Mouse (Mus musculus) embryonic fibroblast, embryonic 13.5 days (primary cell): ENCODE results near the gene Egr2. TPM values are rescaled to one million over a fixed set of nuclear protein-coding genes. Genes with fewer than 3 reads are reported as not detected.

Experiments
- H3K27ac ChIP-seq: 2 replicates; pipeline ENCODE4 v1.5.1; 2012; ENCODE audit warnings: low read length, control low read depth, inconsistent platforms; ENCODE audit not compliant: insufficient read depth
- H3K4me1 ChIP-seq: 2 replicates; pipeline ENCODE4 v1.6.1; 2011; ENCODE audit warnings: low read length; ENCODE audit not compliant: control insufficient read depth, insufficient read depth
- H3K4me3 ChIP-seq: 2 replicates; pipeline ENCODE4 v1.5.1; 2011; ENCODE audit warnings: mild to moderate bottlenecking, control low read depth, low read length; ENCODE audit not compliant: insufficient read depth
- CTCF ChIP-seq: IDR thresholded peaks from 2 replicates; pipeline ENCODE4 v1.5.1; 2011; ENCODE audit warnings: mild to moderate bottlenecking, control low read depth, low read length, moderate library complexity, borderline replicate concordance; ENCODE audit not compliant: insufficient read depth
- POLR2A ChIP-seq: IDR thresholded peaks from 2 replicates; pipeline ENCODE4 v1.6.1; 2011; ENCODE audit warnings: low read depth, mild to moderate bottlenecking, control low read depth, low read length, moderate library complexity
- polyA plus RNA-seq: library from polyadenylated mRNA; stranded (reverse); fragments of >200 nt; gene quantifications from 2 replicates; pipeline ENCODE4 v1.2.4, GENCODE M21; 2011; ENCODE audit warnings: low read depth; ENCODE audit not compliant: missing spikeins, insufficient read length

Egr2 gene
- polyA plus RNA-seq, 1 experiment = 17.6 TPM

DNA sequence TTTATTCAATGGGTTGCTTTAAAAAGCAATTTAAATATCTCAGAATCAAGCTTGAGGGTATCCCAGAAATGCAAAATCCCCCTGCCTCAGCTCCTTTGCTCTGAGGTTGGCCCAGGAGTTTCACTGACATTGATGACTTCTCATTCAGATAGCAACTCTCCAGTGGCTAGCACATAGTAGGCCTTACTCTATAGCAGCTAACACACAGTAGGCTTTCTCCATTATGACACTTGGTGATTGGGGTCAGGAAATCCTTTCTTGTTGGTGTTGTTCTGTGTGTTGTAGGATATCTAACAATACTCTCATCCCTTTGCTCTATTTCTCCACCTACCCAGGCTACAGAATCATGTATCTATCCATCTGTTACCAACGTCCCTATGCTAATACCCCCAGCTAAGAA, 25.9 kb downstream of the Egr2 start:
- no peak overlapping the region for H3K4me3 ChIP-seq
- no peak for TF ChIP-seq CTCF
- TF ChIP-seq POLR2A = no peak
- H3K4me1 ChIP-seq = no peaks in the 10 kb centered on the region
- no peak overlapping the region for H3K27ac ChIP-seq

DNA sequence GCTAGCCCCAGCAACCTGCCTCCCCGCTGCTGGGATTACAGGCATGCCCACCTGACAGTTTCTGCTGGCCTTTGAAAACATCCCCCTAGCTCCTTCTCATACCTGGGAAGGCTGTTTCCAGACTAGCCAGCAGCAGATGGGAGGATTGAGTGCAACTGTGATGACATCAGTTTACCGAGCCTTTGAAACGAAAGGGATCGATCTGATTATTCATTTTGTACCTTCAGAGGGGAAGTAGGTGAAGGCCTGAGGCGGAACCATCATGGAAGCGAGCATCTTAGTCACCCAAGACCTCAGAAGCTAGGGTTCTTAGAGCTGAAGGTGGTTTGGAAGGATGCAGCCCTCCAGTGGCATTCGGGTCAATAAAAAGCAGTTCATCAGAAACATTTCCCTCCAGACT, 29.2 kb downstream of the Egr2 start:
- no peaks in the 10 kb centered on the region for H3K4me1 ChIP-seq
- TF ChIP-seq CTCF (no peak), POLR2A (no peak)

DNA sequence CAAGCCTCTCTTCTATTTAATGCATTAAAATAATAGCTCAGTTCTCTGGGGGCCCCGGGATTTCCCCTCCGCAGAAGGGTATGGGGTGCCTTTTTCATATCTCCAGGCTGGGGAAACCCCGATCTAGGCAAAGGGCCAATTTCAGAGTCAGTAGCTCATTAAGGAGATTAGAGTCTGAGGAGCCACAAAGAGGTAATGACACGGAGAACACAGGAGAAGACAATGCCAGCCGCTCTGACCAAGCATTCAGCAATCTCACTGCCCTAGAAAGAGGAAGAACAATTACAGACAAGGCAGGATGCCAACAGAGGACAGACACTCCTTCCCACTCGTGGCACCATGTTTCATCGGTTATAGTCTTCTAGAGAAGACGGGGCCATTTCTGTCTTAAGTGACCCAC, 30.8 kb downstream of the Egr2 start:
- no peaks in the 10 kb centered on the region for H3K4me1 ChIP-seq
- TF ChIP-seq POLR2A (no peak), CTCF (no peak)
- H3K4me3 ChIP-seq = no peak overlapping the region
- H3K27ac ChIP-seq = no peak overlapping the region

More for the DNA sequence above, 29.2 kb downstream of the Egr2 start:
- Histone ChIP-seq H3K4me3 (no peak overlapping the region), H3K27ac (no peak overlapping the region)

DNA sequence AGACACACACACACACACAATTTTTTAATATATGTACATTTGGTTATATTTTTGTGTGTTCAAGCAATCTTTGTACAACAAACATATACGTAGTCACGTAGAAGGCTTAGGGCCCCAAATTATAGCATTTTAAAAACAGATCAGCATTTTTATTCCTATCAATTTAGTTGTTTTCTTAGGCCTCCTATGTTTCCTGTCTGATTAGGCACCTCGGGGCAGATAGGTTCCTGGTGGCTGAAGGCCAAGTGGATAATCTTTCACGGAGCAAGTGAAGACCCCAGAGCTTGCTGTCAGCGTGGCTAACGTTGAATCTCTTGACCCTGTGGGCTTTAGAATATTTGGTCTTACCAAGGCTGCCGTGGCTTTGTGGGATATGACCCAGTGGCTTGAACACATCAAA, 34.3 kb downstream of the Egr2 start:
- TF ChIP-seq POLR2A (no peak), CTCF (no peak)
- Histone ChIP-seq H3K4me1 (no peaks in the 10 kb centered on the region), H3K27ac (no peak overlapping the region), H3K4me3 (no peak overlapping the region)

DNA sequence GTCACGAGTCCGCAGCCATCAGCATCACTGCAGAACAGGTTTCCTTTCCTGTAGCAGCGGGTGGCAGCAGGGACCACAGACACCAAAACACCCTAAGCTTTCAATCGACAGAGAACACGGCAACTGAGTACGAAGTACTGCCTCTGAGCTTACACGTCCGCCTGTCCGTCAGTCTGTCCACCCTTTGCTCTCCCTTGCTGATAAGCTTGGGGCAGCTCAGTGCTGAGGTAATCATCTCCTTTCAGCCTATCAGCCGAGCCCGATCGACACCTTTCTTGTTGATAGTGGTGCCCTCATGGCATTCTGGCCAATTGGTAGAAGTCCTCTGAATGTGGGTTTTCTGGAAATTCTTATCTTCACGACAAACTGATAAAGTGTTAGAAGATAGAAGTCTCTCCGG, 36.2 kb downstream of the Egr2 start:
- Histone ChIP-seq H3K27ac (no peak overlapping the region), H3K4me3 (no peak overlapping the region)
- TF ChIP-seq POLR2A (no peak), CTCF (no peak)

DNA sequence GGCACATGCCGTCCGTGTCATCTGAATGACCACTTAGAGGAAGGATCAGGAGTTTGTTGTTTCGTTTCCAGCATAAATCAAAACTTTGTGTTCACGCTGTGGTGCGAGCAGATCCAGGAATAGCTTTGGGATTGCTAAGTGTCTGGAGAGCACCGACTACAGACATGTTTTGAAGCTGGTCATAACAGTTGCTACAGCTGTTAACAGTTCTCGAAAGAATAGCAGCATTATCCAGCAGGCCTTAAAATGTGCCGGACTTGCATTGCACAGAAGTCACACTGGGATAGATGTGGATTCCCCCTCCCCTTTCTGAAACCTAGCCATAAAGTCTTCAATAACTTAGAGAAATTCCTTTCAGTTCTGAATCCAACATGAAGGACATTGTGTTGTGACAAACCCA, 38.0 kb downstream of the Egr2 start:
- Histone ChIP-seq H3K4me3 (no peak overlapping the region), H3K27ac (peak overlapping the region; percentile 45), H3K4me1 (no peaks in the 10 kb centered on the region)
- no peak for TF ChIP-seq POLR2A
- TF ChIP-seq CTCF = no peak

More for the DNA sequence above, 36.2 kb downstream of the Egr2 start:
- H3K4me1 ChIP-seq = no peaks in the 10 kb centered on the region

DNA sequence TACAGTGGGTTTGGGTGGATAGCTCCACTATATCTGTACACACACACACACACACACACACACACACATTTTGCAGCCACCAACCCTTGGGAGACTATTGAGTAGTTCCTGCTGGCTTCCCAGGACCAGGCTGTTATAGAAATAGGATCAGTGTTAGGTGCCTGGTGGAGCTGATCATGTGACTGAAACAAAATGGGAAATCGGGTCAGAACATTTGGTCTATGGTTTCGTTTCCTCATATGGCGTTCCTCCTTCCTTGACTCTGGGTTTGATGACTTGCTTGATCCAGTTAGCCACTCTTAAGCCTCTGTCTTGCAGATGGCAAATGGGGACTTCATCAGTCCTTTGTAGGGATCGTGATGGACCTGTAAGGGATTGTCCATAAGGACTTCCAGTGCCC, 44.6 kb downstream of the Egr2 start:
- Histone ChIP-seq H3K4me3 (no peak overlapping the region), H3K27ac (no peak overlapping the region), H3K4me1 (no peaks in the 10 kb centered on the region)
- TF ChIP-seq CTCF = no peak
- no peak for TF ChIP-seq POLR2A

DNA sequence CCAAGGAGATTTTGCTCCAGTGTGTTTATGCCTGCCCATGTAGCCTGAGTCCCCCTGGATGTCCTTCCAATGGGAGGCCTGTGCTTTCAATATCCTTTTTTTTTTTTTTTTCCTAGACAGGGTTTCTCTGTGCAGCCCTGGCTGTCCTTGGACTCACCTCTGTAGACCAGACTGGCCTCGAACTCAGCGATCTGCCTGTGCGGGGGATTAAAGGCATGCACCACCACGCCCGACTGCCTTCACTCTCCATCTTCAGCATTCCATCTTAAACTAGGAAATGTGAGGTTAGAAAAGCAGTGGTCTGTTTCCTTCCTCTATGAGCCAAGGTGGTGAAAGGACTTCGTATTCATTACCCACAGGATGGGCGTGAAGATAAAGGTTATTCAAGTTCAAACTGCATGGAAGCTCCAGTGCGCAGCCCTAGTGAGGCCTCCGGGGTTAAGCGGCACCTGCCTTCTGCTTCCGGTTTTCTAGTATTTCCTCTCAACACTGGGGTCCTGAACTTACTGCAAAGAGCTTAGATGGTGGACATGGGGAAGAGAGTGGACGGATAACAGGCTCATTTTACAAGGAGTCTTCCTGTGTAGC, 46.5 kb downstream of the Egr2 start:
- TF ChIP-seq CTCF (no peak), POLR2A (no peak)
- no peaks in the 10 kb centered on the region for H3K4me1 ChIP-seq
- no peak overlapping the region for H3K27ac ChIP-seq
- H3K4me3 ChIP-seq = no peak overlapping the region

DNA sequence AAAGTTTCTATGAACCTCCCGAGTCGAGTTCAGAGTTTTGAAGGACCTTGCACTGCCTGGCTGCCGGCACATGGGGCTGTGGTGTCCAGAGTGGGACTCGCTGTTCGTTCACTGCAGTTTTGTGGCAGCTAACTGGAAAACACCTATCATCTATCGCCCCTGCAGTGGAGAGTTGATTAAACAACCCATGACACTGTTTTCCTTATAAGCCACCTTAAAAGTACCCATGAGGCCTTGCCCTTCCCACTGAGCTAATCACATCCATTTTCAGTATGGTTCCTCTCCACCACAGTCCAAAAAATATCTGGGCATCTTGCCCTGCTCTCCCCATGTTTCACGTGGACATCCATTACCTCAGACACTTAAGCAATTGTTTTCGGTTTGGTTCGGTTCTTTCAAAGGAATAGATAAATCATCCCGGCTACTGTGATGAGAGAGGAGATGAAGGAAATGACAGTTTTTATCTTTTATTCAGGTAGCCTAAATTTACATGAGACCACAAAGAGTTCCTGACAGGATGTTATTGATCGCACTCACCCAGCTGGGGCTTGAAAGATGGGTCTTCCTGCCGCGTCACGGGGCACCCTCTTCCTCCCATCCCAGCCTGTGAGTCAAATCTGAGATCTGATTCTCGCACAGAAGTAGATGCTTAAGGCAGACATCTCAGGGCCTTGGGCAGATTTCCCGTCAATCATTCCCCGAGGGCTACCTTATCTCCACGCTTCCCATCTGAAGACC, 50.8 kb downstream of the Egr2 start:
- Histone ChIP-seq H3K27ac (no peak overlapping the region), H3K4me3 (no peak overlapping the region), H3K4me1 (no peaks in the 10 kb centered on the region)
- no peak for TF ChIP-seq CTCF
- TF ChIP-seq POLR2A = no peak

Other genes starting within 250 kb of the Egr2 start
- gene Ado, start 13.5 kb downstream of the Egr2 start, polyA plus RNA-seq = 24.7 and 25.2 TPM in 2 replicates